Mouse (Mus musculus): ENCODE data around the gene Eif1ad.

Eif1ad gene

DNA sequence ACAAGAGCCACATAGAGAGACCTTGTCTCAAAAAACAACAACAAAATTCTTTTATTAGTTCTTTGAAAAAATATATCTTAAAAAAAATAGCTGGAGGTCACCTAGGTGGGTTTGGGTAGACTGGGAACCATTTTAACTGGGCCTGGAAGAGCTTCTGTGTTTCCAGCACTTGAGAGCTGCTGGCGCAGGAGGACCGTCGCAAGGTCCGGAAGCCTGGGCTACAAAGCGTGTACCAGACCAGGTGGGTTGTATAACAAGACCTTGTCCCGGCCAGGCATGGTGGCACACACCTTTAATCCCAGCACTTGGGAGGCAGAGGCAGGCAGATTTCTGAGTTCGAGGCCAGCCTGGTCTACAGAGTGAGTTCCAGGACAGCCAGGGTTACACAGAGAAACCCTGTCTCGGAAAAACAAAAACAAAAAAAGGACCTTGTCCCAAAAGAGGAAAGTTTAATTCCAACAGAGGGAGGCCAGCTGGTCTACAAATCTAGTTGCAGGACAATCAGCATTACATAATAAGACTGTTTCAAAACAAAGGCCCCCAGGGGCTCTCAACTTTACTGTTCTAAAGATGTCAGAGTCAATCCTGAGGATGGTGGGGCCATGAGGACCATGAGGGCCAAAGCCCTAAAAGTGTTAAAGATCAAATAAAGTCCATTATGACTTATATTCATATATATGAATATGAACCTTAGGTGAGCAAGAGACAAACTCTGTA, 52.4 kb downstream of the Eif1ad start:
- DNase-seq (ENCODE audit: low spot score in 2 of 2) = no peak

DNA sequence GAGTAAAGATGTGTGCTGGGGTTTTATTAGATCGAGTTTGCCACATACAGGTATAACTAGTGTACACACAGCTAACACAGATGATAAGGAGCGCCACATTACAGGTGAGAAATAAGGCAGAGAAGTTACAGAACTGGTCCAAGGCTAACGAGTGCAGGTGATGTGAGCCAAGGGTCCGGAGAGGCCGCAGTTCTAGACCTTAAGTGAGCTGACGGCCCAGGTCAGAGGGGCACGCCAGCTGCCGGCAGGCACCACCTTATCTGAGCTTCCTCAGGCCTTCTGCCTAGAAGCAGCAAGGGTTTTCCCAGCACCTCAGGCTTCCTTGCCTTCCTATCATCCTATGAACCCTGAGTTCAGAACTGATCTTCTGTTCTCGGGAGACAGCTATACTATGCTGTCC, 53.1 kb downstream of the Eif1ad start:
- DNase-seq (ENCODE audit: low spot score in 2 of 2) = no peak

GRCm38 (mm10) chr19:5420579-5420978, 54.0 kb downstream of the Eif1ad start:
- no peak for DNase-seq (ENCODE audit: low spot score in 2 of 2)
